Mouse (Mus musculus): ENCODE measurements around the gene Uhrf1bp1.
A peak's percentile ranks its signal among the peaks of the same experiment; 100 is the strongest.
"Not testable (repeated sequence)": the region's sequence is repeated elsewhere in the genome, so short reads cannot be mapped to it uniquely, and the experiment has no call there.

Gene Uhrf1bp1

DNA sequence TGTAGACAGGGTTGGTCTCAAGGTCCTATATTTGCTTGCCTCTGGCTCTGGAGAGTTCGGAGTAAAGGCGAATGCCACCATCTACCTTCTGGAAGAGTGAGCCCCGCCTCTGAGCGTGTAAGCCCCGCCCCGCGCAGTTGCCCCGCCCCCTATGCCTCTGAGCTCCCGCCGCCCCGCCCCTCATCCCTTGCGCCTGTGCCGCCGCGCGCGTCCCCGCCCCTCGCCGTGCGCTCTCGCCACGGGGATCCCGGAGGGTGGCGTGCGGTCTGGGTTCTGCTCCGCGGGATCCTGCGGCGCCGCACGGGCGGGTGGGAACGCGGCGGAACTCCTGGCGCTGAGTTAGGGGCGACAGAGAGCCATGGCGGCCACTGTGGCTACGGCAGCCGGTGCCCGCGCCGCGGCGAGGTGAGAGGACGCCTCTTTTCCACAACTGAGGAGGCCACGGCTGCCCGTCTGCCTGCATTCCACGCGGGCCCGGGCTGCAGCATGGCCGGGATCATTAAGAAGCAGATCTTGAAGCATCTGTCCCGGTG is at the start of gene Uhrf1bp1:
Gene Uhrf1bp1, plus strand, starts transcription at position 177 of the 533 bp plus-strand sequence.
- DNase-seq (ENCODE audit: inconsistent ontology term): peak; percentile 91

DNA sequence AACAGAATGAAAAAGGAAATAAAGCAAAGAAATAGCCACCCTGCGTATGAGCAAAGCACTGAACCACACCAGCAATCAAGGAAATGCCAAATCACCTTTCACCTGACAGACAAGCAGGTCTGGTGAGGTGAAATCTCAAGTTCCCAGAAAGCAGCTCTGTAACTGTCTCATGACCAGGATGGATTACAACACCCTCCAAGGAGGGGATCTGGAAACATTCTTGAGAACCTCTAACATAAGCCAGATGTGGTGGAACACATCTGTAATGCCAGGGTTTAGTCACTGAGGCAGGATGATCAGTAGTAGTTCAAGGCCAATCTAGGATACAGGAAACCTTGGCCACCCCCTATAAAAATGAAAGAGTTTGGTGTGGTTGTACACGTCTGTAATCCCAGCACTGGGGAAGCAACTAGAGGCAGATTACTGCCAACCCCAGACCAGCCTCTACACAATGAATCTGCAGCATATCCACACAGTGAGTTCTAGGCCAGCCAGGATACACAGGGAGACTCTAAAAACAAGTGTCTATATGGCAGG is 48.6 kb upstream of the Uhrf1bp1 start:
- DNase-seq (ENCODE audit: inconsistent ontology term): no peak

DNA sequence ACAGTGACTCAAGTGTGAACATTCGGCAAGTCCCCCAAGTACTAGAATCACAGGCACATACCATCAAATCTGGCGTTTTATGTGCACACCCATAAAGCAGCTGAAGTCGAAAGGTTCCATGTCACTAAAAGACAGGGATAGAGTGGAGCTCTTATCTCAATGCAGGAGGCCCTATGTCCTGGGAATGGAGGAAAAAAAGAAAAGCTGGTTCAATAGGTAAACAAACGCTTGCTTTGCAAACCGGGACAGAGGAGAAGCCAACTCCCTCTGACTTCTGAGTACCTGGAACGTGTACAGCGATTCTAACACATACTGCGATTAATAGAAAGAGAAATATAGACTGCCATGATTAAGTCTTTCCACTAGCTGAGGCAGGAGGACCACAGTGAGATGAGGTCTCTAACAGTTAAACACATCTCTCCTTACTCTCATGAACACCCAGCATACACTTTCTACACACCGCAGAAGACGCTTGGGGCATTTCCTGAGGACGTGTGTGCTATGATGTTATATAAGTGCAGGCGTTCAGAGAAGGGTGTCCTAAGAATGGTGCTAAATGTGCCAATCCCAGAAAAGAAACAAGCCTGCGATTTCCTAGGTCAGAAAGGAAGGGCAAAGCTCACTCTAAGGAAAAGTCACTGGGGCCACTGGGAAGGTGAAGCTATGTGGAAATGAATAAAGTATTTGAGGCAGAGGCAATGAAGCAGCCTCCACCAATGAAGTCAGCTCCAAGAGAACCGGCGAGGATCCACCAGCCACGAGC is 45.5 kb upstream of the Uhrf1bp1 start:
- no peak for DNase-seq (ENCODE audit: inconsistent ontology term)

DNA sequence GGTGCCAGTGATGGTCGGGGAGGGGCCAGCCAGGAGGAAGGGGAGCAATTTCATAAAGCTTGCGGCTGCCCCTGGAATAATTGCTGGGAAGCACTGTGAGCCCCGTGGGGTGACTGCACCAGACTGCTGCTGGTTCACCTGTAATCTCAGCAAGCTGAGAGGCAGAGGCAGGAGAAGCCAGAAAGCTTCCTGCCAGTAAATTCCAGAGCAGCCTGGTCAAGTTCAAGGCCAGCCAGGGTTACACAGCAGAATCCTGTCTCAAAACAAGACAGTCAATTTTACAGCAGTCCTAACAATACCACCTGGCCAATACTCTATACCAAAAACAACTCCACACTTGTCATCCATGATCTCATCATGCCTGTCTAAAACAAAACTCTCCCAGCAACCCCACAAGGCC is 44.3 kb upstream of the Uhrf1bp1 start:
- DNase-seq (ENCODE audit: inconsistent ontology term): no peak

DNA sequence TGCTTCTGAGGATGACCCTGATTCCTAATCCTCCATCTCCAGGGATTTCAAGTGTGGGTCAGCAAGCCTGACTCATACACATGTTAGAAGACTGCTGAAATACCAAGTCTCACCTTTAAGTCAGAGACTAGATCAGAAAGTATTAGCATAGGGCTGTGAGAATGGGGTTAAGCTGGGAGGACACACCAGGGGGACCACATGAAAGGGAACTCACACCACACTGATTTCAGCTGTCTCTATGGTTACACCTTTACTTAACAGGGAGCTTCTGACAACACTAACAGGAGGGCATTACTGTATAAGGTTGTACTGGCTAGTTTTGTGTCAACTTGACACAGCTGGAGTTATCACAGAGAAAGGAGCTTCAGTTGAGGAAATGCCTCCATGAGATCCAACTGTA is 41.6 kb upstream of the Uhrf1bp1 start:
- no peak for DNase-seq (ENCODE audit: inconsistent ontology term)

DNA sequence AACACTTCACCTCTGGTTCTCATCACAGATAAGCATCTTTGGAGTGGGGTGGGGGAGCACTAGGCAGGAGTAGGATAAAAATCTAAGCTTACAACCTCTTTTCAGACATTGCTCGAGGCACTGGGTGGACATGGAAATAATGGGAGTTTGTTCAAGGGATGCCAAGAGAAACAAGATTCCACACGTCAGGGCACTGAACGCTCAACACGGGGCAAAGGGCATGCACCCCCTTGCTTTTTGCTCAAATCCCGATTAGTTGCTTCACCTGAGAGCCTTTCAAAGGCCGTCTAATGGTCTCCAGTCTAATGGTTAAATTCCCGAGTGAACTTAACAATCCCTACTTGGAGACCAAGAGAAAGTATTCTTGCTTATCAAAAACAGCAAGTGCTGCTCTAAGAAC is 37.2 kb upstream of the Uhrf1bp1 start:
- DNase-seq (ENCODE audit: inconsistent ontology term): peak; percentile 8

DNA sequence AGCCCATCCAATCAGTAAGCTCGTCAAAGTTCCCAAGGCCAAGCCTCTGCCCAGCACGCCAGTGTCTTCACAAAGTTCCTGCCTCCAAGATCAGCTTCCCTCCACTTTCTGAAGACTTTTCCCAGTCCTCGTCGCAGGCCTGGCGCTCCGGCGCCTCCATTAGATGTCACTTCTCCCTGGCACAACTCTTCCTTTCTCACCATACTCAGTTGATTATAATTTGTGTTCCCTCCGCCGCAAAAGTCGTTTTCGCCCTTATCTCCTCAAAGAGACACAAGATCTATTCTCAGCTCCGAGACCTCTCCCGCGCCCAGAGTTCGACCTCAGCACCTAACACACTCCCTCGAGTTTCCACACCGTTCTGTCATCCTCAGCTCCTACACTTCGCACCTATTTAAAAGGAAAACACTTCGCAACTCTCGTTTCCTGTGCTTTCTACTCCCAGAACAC is 36.7 kb upstream of the Uhrf1bp1 start:
- peak; percentile 28 for DNase-seq (ENCODE audit: inconsistent ontology term)

DNA sequence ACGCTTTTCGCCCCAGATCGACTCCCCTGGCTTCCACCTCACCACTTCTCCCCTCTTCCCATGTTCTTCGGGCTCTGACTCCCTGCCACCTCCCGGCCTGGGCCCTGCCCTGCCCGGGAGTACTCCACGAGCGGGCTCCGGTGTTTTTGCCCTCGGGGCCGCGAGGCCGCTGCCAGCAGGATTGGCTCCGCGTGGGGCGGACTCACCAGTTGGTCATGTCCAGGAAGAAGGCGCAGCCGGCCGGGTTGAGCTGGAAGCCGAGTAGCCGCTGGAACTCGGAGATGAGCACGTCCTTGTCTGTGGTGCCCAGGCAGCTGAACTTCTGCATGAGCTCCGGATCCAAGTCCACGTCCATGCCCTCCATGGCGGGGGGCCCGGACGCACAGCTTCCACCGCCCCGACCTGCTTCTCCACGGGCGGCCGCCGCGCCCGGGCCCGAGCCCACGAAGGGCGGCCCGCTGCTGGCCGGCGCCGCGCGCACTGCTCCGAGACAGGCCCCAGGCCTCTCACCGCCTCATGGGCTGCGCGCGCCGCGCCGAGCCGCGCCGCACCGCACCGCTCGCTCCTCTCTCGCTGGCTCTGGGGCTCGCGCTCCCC is 36.2 kb upstream of the Uhrf1bp1 start:
- peak; percentile 69 for DNase-seq (ENCODE audit: inconsistent ontology term)

DNA sequence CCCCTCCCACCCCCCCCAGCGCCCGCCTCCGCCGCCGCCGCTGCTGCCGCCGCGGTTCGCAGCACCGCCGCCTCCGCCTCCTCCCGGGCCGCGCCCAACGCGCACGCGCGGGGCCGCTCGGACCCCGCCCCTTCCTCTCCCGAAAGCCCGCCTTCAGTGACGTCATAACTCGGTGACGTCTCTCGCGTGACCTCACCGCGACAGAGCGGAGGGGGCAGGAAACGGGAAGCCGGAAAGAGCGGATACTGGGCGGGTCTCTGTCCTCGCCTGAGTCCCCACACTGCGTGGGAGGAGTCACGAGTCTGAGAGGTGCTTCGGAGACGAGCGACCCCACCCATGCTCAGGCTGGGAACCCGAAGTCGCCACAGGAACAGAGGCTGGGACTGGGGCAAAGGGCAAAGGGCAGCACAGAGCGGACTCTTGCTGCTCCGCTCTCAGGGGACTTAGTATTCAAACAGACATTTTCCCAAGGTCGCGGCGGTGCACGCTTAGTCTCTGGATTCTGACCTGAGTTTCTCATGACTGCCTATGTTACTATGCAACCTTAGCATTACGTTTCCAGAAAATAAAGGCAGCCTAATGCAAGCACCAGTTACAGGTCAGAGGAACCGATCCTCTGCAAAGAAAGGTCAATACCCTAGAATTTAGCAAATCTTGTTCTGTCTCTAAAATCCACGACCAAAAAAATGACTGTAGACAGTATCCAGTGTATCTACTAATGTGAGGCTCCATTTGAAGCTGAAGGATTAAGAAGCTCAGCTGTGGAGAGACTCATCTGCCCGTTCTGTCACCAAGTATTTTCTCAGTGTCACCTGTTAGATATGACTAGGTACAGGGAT is 35.5 kb upstream of the Uhrf1bp1 start, which contains the start of gene D17Wsu92e:
Gene D17Wsu92e, minus strand, starts transcription at position 81 of the 839 bp plus-strand sequence.
- DNase-seq (ENCODE audit: inconsistent ontology term): peak; percentile 98

DNA sequence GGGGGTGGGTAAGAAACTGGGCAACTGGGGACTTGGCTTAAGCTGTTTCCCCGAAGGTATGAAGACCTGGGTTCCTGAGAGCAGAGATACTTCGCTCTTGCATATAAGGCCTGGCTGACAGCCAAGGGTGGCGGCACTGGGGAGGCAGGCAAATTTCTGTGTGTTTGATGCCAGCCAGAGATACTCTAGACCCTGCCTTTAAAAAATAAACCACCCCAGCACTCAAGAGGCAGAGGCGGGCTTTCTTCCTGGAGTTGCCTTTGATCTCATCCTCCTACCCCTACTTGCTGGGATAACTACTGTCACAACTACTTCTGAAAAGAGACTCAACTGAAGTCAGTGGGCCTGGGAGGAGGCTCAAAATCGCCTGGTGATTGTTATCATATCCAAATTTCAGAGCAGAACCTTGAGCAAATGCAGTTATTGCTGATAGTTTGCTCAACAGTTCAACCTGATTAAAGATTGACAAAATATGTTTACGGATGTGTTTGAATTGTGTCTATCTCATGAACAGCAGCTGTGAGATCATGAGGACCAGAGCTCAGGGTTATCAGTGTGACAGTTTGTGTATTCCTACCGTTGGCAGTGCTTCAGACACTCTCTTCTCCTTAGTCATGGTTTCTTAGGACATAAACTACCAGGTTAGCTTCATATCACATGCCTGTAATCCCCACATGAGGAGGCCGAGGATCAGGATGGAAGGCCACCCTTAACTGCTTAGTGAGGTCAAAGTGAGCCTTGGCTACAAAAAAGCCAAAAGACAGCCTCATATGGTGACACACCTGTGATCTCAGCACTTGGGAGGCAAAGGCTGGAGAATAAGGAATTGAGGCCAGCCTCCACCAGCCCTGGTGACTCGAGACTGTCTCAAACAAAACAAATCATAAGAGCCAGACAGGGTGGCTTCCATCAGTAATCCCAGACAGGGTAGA is 34.6 kb upstream of the Uhrf1bp1 start:
- no peak for DNase-seq (ENCODE audit: inconsistent ontology term)

DNA sequence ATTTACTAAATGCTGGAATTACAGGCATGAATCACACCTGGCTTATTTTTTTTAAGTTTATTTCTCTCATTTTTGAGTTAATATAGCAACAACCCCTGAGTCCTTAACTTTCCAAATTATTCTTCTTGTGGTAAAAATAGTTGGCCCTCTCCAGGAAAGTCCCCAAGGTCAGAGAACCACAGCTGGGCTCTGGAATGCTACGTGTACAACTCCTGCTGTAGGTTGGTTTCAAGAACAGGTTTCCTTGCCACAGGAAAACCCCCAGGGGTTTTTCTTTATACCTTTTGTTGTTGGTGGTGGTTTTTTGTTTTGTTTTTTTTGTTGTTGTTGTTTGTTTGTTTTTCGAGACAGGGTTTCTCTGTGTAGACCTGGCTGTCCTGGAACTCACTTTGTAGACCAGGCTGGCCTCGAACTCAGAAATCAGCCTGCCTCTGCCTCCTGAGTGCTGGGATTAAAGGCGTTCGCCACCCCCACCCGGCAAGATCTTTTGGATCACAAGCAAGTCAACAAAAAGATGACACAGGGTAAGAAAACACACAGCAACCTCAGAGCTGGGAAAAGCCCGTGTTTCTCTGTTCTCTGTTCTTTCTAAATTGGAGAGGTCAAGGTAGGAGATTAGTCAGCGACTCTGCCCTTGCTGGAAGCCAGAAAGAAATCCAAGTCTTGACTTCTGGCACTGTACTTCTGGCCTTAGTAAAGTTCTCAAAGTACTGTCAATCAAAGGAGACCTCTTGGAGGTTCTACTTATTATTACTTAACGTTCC is 32.9 kb upstream of the Uhrf1bp1 start:
- DNase-seq (ENCODE audit: inconsistent ontology term): no peak

DNA sequence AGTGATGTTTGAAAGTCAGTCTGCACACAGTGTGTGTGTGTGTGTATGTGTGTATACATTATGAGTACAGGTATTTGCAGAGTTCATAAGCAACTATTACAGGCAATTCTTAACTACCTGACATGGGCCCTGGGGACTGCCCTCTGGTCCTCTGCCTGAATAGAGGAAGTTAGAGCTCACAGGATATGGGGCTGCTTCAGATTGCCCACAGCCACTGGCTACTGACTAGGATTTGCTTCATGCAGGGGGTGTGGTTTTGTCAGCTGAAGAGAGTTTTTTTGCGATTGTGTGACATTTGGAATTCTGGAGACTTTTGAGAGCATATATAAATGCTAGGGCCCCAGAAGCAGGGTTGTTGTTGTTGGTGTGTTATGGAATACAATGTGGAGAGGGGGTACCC is 31.3 kb upstream of the Uhrf1bp1 start:
- no peak for DNase-seq (ENCODE audit: inconsistent ontology term)

DNA sequence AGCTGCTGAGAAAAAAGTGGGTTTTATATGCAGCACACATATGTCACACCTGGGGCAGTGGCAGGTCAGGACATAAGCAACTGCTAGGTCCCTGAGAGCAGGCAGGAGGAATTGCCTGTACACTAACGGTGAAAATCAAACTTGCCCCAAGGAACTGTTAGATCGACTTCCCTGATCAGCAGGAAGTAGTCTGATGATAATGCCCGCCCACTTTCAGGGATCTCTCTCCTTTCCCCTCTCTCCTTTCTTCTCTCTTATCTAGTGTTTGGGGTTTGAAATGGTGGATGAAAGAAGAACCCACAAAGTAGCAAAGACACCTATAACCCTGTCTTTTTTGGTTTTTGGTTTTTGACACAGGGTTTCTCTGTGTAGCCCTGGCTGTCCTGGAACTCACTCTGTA is 30.7 kb upstream of the Uhrf1bp1 start:
- DNase-seq (ENCODE audit: inconsistent ontology term): no peak

DNA sequence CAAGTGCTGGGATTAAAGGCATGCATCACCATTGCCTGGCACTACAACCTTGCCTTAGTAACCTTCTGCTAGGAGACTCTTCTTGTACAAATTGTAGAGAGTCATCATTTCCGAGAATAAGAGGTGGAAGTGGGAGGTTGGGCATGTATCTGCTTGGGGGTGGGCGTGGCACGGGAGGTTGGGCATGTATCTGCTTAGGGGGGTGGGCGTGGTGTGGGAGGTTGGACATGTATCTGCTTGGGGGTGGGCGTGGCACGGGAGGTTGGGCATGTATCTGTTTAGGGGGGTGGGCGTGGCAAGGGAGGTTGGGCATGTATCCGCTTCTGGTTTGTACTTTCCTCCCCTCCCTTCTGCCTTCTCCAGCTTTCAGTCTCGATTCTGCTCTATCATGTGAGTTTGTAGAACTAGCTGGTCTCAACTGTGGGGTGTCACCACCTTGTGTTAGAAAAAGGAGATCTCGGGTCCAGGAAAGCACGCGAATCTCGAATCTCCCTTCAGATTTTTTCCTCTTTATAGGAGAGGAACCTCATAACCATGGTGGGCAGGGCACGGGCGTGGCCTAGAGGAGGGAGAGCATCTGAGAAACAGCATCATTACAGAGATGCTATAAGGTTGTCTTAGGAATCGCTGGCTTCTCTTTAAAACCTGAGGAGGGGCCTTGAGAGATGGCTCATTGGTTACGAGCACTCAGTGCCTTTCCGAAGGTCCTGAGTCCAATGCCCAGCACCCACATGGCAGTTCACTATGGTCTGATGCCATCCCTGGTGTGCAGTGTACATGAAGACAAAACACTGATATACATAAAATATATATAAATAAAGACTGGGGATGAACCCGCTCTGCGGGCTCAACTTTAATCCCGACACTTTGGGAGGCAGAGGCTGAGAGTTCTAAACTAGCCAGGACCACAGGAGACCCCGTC is 30.0 kb upstream of the Uhrf1bp1 start:
- DNase-seq (ENCODE audit: inconsistent ontology term): peak; percentile 89

DNA sequence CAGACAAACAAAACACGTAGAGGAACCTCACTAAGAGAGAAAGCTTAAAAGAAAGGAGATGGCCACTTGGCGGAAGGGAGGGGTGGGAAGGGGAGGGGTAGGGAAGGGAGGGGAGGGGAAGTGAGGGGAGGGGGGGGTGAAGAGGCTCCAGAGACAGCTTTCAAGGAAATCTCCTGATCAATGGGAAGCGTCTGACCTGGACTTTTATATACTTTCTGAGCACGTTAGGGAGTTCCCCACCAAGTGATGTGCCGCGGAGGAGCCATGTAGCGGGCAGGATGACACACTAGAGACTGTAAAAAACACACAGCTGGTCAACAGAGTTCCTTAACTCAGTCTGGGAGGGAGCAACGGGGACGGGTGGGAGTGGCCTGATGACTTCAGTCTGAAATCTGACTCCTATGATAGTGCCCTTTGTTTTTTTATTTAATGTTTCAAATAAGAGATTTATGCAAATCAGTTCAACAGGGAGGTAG is 29.3 kb upstream of the Uhrf1bp1 start:
- DNase-seq (ENCODE audit: inconsistent ontology term): peak; percentile 55

DNA sequence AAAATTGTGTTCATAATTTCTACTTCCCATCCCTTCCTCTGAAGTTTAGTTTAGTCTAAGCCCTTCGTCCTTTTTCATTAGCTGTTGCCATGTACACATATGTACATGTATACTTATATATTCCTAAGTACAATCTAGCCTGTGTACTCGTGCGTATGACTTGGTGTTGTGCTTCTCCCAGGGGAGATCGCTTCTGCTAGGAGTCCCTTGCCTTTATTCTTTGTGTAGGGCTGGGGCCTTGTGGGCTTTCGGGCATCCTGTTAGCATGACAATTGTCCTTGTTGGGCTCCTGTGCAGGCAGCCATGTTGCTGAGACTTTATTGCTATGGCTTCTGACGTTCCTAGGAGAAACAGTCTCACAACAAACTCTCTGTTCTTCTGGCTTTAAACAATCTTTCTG is 28.7 kb upstream of the Uhrf1bp1 start:
- no peak for DNase-seq (ENCODE audit: inconsistent ontology term)

DNA sequence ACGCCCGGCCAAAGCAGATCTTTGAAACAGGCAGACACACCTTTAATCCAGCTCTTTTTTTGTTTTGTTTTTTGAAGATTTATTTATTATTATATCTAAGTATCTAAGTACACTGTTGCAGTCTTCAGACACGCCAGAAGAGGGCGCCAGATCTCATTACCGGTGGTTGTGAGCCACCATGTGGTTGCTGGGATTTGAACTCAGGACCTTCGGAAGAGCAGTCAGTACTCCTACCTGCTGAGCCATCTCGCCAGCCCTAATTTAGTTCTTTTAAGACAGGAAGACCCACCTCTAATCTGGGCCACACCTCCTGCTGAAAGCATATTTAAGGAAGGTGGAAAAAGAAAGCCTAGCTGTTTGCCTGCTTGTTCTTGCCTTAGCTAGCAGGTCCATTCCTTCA is 25.8 kb upstream of the Uhrf1bp1 start:
- DNase-seq (ENCODE audit: inconsistent ontology term): no peak

DNA sequence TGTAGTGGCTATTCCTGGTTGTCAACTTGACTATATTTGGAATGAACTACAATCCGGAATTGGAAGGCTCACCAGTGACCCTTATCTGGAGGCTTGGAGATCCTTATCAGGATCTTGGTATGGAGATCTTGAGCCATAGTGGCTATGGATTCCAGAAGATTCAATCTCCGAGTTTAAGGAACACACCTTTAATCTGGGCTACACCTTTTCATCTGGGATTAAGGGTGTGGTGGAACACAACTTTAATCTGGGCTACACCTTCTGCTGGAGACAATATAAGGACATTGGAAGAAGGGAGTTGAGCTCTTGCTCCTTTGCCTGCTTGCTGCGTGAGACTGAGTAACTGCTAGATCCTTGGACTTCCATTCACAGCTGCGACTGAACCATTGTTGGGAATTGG is 18.4 kb upstream of the Uhrf1bp1 start, which contains the start of gene Snrpc:
Gene Snrpc, plus strand, starts transcription at position 301 of the 400 bp plus-strand sequence.
- not testable (repeated sequence) for DNase-seq (ENCODE audit: inconsistent ontology term)

All from Muller cell, postnatal 12 days (primary cell).